Mouse (Mus musculus): Measurements from ENCODE around the gene Tns4. TPM values are rescaled to one million over a fixed set of nuclear protein-coding genes. Genes with fewer than 3 reads are reported as not detected.

Gene Tns4
- polyA plus RNA-seq (2021; fragmentation: Nextera tagmentation): 0.05 and 0.31 TPM in 2 replicates
- long read RNA-seq, experiment 1, partial matches to known transcripts: 1 of 1 reads
- long read RNA-seq, experiment 1, other reads (novel, unspliced or antisense): 0 of 1 reads
- long read RNA-seq, experiment 2: 0 reads

GRCm38 (mm10) chr11:99089077-99089601 lies at the start of gene Tns4:
Tns4 (minus strand) TSS chr11:99089306.

GRCm38 (mm10) chr11:99041051-99041729 lies 47.9 kb downstream of the Tns4 start, which contains the start of gene Igfbp4:
Igfbp4 (plus strand) TSS chr11:99041244.

DNA sequence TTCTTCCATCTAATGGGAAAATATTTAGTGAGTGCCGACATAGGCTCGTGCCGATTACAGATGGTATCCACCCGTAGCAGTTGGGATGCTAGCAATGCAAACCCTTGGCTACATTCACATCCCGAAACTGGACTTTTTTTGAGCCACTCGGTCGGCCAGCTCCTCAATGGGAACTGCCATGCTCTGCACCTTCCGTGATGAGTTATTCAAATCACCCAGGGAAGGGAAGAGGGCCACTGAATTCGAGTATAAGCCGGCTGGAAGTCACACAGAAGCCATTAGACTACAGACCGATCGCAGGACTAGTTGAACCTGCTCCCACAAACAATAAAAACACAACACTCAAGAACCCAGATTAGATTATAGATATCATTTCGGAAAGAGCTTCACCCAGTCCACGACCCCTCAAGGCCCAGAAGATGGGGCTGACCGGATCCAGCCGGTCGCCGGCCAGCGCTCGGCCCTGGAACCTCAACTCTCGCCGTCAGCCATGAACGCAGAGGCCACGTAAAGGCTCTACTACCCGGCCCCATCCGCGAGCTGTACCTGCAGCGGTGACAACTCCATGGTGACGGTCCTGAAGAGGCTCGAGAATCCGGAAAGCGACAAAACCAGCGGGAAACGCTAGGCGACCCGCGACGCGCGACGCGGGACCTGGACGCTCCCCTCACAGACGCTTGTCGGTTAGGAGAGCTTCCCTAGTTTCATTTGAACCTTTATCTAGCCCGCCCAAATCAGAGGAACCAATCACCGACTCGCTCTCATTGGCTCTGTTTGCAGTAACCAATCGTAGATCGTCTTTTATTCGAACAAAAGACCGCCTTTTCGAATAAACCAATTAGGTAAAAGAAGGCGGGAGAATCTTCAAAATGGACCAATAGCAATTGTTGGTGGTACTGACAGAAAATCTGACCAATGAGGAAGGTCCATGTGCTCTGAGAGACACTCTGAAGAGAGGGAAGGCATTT lies 65.3 kb downstream of the Tns4 start, which contains the start of gene Top2a:
Top2a (minus strand) TSS at position 690 of the 968 bp plus-strand sequence.

Other genes starting within 250 kb of the Tns4 start
- gene Wipf2, start 225.7 kb downstream of the Tns4 start, polyA plus RNA-seq (2021; fragmentation: Nextera tagmentation): 5.2 and 5.5 TPM in 2 replicates
- gene Cdc6, start 181.5 kb downstream of the Tns4 start, polyA plus RNA-seq (2021; fragmentation: Nextera tagmentation): 0.19 and 0.30 TPM in 2 replicates
- gene Rara, start 161.5 kb downstream of the Tns4 start, polyA plus RNA-seq (2021; fragmentation: Nextera tagmentation): 3.1 and 4.1 TPM in 2 replicates
- 1.7 and 3.3 TPM in 2 replicates for gene Gjd3, start 106.3 kb downstream of the Tns4 start, polyA plus RNA-seq (2021; fragmentation: Nextera tagmentation)
- gene Top2a, start 65.1 kb downstream of the Tns4 start, polyA plus RNA-seq (2021; fragmentation: Nextera tagmentation): 0.38 and 0.46 TPM in 2 replicates
- gene Igfbp4, start 48.1 kb downstream of the Tns4 start, polyA plus RNA-seq (2021; fragmentation: Nextera tagmentation): 85.7 and 104 TPM in 2 replicates
- gene Ccr7, start 65.8 kb upstream of the Tns4 start, polyA plus RNA-seq (2021; fragmentation: Nextera tagmentation): 0.06 TPM in 1 of 2 replicates, not detected in the other
- gene Smarce1, start 141.7 kb upstream of the Tns4 start, polyA plus RNA-seq (2021; fragmentation: Nextera tagmentation): 33.7 and 36.5 TPM in 2 replicates
- 11.8 and 12.7 TPM in 2 replicates for gene Krt222, start 154.8 kb upstream of the Tns4 start, polyA plus RNA-seq (2021; fragmentation: Nextera tagmentation)
- not detected in 2 replicates for gene Krt24, start 196.0 kb upstream of the Tns4 start, polyA plus RNA-seq (2021; fragmentation: Nextera tagmentation)
- not detected in 2 replicates for gene Krt25, start 233.6 kb upstream of the Tns4 start, polyA plus RNA-seq (2021; fragmentation: Nextera tagmentation)
- 0.10 TPM in 1 of 2 replicates, not detected in the other for gene Krt26, start 248.7 kb upstream of the Tns4 start, polyA plus RNA-seq (2021; fragmentation: Nextera tagmentation)